Comparison of ENCODE assay signal across 8 mouse cellular contexts in the genomic region with DNA sequence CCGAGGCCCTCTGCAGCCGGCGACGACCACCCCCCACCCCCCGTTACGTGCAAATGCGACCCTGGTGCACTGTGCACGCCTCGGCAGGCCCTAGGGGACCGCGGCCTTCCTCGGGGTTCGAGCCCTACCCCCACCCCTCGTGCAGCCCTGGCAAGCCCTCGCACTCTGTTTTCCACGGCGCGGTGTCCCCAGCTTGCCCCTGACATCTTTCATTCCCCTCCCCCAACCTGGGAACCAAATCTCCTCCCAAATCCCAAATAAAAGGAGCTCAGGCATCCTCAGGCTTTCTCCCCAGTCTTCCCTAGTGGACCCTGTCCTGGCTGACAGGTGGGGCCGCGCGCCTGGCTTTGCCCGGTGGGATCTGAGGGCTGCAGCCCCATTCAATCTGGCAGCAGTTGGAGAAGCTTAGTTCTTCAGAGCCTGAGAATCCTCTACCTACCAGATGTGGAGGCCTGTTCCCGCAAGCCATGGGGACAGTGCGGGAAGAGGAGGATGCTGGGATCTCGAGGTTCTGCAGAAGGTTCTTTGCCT. TPM values are rescaled to one million over a fixed set of nuclear protein-coding genes. Genes with fewer than 3 reads are reported as not detected.
DNase-seq lines count a peak whose midpoint lies in the region; ATAC-seq lines count a peak whose summit lies in the region.

A gene (minus strand): TSS at position 478 of the 531 bp plus-strand sequence.

- H3K4me1 ChIP-seq in heart, embryonic 10.5 days = peaks cover 47% of the 10 kb centered on the region
- peaks cover 23% of the 10 kb centered on the region for H3K4me1 ChIP-seq in midbrain, embryonic 14.5 days (ENCODE audit: control insufficient read depth, insufficient read depth, low read length)

- H3K27ac ChIP-seq in heart, embryonic 10.5 days = peak within 1 kb of the TSS; percentile 95
- H3K27ac ChIP-seq in midbrain, embryonic 14.5 days (replicated peaks; ENCODE audit: low read depth, low read length) = peak within 1 kb of the TSS; percentile 79

- H3K27me3 ChIP-seq in heart, embryonic 10.5 days (ENCODE audit: insufficient read depth, poor library complexity, severe bottlenecking) = no peaks in the 10 kb centered on the region
- H3K27me3 ChIP-seq in midbrain, embryonic 14.5 days (ENCODE audit: control insufficient read depth, insufficient read depth, low read length) = no peaks in the 10 kb centered on the region

- H3K4me3 ChIP-seq in heart, embryonic 10.5 days = peak within 1 kb of the TSS; percentile 95
- H3K4me3 ChIP-seq in midbrain, embryonic 14.5 days (replicated peaks; ENCODE audit: low read depth, low read length) = peak within 1 kb of the TSS; percentile 53

- no peaks in the 10 kb centered on the region for H3K9me3 ChIP-seq in heart, embryonic 10.5 days
- H3K9me3 ChIP-seq in midbrain, embryonic 14.5 days (ENCODE audit: control insufficient read depth, low read length) = no peaks in the 10 kb centered on the region; the same call in 1 of the 2 replicates

- H3K9ac ChIP-seq in midbrain, embryonic 14.5 days (replicated peaks; ENCODE audit: low read length) = peak within 1 kb of the TSS; percentile 69

- H3K4me2 ChIP-seq in midbrain, embryonic 14.5 days (ENCODE audit: low read length) = peak within 1 kb of the TSS; percentile 93

- peak; percentile 84 for ATAC-seq in midbrain, embryonic 14.5 days (ENCODE audit: low FRiP score, low TSS enrichment)

- DNase-seq in cerebellum, adult 9-10 months = peak; percentile 67
- no peak for DNase-seq in cerebellum, adult 8-10 months
- no peak for DNase-seq in urinary bladder, adult 2 months (ENCODE audit: low spot score)
- DNase-seq in urinary bladder, adult 18-20 months (ENCODE audit: low spot score in 2 of 2) = no peak
- no peak for DNase-seq in heart, embryonic 10.5 days (ENCODE audit: low spot score)
- no peak for DNase-seq in layer of hippocampus, postnatal 36 days
- DNase-seq in midbrain, embryonic 14.5 days = no peak
- DNase-seq in thymus, postnatal 10 days (ENCODE audit: low spot score in 2 of 2) = no peak

- WGBS in heart, embryonic 10.5 days = 2% methylated on average over 25 of the region's 25 CpGs
- WGBS in midbrain, embryonic 14.5 days = under 1% methylated on average over 25 of the region's 25 CpGs

- peaks cover 37% of the 10 kb centered on the region for H3K36me3 ChIP-seq in heart, embryonic 10.5 days
- H3K36me3 ChIP-seq in midbrain, embryonic 14.5 days (ENCODE audit: control insufficient read depth, insufficient read depth, low read length) = peaks cover 22% of the 10 kb centered on the region

RNA-seq across cellular contexts. Expression of the gene that starts here (rescaled TPM):
- polyA plus RNA-seq in urinary bladder, adult 2 months (2012; rRNA removed) = 67.4 and 75.0 TPM in 2 replicates
- 28.8 and 31.5 TPM in 2 replicates for polyA plus RNA-seq in heart, embryonic 10.5 days (2016; fragmentation: Nextera tagmentation; extraction: Ambion mirVana)
- 10 to 100 TPM; 17.1 to 19.3 TPM for total RNA-seq in layer of hippocampus, postnatal 36 days (2021)
- polyA plus RNA-seq in midbrain, embryonic 14.5 days (2014; fragmentation: Nextera tagmentation; extraction: Ambion mirVana) = 44.2 and 45.8 TPM in 2 replicates
